Mouse (Mus musculus) testis, postnatal 10 days (tissue): ENCODE measurements at regions not wholly inside any gene's neighbourhood (a gene's known extent, or its start where the extent isn't known, plus 50 kb on each side); places are given as distances from the start of the nearest gene placed in this dataset.

ENCODE experiments used
- DNase-seq: peaks from one replicate; pipeline ENCODE4 v3.0.0; 2021; ENCODE audit warnings: low spot score

DNA sequence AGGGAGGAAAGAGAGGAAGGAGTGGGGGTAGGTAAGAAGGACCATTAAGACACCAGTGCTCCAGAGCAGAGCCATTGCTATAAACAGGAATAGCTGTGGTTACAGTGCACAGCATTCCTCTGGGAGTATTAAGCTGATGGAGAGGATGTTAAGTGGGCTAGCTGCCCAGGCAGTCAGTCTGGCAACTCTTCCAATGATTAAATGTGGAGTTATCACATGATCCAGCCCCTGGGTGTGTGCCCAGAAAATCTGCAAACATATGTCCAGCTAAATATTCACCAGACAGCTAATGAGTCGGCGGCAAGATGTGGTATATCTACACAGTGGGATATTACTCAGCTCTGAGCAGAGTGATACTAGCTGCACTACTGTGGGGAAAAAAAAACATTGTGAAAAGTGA lies 229.7 kb downstream of the Ankrd50 start:
- DNase-seq, result peak; percentile 68

DNA sequence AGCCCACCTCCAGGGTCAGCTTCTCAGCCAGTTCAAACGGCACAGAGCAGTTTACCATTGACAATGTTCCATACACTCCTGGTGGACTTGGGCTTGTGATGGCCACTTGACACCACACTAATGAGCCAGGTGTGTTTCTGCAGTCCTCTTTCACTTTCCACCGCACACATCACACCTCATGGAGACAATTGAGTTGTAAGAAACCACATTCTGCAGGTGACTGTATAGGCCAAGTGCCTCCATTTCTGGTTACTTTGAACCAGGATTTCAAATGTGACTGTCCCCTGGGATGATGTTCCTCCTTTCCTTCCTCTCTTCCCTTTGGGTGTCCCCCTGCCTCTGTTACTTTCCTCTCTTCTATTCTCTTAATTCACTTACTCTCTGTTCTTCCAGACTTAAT lies 233.1 kb downstream of the Ankrd50 start:
- no peak for DNase-seq

DNA sequence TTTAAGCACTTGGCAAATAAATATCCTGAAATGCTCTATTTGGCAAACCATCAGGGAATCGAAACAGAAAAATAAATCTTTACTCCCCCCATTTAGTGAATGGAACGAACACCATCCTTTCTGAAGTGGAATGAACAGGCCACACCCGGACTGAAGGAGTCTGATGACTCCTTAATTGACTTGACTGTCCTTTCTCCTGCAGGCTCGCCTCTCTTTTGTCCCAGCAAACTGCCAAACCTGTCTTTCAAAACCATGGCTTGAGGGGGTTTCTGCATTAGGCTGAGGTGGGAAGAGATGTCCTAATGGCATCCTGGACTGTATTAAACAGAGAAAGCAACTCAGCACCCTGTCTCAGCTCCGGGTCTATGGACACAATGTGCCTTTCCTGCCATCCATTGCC lies 234.1 kb downstream of the Ankrd50 start:
- DNase-seq, result no peak

DNA sequence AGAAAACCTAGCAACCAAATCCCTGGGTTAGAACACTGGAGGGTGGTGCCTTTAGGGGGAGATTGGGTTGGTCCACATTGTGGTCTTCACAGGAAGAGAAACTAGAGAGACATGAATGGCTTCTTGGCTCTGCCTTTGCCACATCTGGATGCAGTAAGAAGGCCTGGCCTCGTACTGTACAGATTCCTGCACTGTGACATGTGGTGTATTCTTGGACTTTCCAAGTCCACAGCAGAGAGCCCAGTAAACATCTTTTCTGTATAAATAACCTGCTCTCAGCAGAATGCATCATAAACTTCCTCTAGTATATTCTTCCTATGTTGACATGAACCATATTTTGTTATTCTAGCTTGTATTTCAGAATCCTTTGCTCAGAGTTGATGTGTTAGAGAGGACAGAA lies 235.7 kb downstream of the Ankrd50 start:
- DNase-seq, result no peak

DNA sequence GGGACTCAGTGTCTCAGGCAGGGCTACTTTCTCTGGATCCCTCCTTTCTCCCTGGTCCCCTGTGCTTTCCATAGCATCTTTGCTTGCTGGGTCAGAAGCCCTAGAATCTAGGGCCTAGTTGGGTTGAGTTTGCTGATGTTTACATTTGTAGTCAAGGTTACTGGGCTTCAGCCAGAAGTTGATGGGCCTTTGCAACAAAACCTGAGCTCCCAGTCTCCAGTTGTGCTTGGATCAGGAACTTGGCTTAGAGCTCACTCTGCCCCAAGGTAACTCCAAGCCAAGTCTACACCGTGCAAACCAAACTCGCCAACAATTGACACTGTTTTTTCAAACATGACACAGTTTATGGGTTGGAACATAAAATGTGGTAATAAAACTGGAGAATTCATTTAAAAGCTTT lies 238.2 kb downstream of the Ankrd50 start:
- no peak for DNase-seq

DNA sequence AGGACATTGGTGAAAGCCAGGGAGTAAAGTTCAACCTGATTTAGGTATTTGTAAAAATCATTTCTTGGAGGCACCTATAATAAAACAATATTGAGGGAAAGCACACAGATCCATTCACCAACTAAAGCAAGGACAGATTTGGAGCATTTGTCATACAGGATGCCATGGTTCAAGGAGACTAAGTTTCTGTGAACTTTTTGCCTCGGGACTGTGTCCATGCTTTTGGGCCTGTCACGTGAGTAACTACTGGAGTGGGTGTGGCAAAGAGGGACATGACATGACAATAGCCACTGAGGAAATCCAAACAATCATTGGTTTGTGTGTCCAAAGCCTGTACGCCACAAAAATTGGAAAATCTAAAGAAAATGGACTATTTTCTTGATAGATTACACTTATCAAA lies 241.4 kb downstream of the Ankrd50 start:
- no peak for DNase-seq

DNA sequence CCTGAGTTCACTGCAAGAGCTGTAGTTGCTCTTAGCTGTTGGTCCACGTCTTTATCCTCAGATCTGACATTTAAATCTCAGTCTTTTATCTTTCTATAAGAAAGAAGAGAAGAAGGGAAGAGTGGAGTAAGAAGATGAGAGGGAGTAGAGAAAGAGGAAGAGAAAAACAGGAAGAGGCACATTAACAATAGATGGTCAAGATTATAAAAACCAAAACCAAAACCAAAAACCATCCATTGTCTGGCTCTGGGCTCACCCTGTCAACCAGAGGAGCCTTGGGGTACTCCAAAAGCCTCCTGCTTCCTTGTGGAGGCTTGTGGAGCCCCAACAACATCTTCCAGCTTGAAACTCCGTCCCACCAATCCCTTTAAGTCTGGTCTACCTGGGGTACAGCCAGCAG lies 247.0 kb downstream of the Ankrd50 start:
- DNase-seq, result no peak

DNA sequence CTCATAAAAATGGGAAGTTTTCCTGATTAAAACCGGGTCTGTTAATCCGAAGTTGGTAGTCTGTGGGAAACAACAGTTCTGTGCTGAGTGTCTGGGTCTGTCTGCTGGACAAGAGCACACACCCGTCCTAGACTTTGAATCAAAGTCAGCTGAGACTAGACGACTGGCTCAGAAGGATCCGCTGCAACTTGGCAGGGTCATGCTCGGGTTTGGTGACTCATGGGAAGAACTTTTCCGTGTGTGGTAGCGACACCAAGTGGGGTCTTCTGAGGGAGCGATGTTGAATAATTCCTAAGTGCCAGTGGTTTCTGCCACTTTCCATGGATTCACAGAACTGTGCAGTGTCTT lies 248.9 kb downstream of the Ankrd50 start:
- DNase-seq, result no peak

DNA sequence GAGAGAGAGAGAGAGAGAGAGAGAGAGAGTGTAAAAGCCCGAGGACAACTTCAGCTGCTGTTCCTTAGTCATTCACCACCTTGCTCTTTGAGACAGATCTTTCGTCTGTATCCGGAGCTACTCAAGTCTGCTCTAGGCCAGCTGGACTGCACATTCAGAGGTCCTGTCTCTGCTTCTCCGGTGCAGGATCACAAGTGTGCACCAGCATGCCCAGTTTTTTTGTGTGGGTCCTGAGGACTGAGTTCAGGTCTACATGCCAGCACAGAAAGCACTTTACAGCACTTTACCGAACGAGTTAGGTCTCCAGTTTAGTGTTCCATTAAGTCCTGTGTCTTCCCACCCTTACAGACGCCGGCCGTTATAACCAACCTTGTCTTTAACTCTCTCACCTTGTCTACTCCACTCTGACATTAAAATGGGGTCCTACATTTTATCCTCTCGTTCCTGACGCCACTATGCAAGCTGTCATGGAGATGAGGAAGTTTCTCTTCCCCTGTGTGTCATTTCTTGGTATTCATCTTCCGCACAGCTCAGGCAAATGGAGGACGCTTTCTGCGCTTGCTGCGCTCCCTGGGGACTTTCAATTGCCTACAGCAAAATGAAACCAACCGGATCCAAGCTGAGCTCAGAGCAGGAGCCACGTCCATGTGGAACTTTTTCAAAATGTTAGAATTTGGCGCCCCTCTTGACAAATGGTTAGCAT lies 249.5 kb downstream of the Ankrd50 start:
- DNase-seq, result no peak

DNA sequence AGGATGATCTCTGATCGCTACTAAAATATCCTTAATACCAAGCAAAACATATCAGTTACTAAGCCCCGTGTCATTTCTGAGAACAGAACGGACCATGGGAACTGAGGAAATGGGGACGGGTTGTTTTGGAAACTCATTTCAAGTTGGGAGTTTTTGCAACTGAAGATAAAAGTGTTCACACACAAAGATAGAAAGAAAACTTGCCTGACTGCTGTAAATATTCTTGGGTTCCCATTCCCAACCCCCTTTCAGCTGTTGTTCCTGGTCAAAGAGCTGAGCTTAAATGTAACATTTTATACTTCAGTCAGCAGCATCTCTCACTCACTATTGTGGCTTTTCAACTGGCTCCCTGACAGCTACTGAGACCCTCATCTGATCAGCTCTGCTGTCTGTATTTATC lies 250.1 kb downstream of the Ankrd50 start:
- no peak for DNase-seq

DNA sequence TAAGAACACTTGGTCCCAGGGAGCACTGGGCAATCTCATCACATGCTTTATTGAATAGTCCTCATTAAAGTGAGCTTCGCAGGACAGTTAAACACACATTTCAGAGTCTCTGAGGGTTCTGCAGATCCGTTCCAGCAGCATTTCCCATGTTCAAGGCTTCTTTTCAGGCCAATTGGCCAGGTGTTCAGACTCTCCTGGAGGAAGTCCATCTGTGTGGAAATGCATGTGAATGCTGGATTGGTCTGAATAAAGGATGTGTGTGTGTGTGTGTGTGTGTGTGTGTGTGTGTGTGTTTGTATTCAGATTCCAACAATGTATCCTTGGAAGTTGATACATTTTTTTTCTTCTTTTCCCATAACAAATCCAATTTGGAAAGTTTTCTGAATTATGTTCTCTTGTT lies 250.6 kb downstream of the Ankrd50 start:
- no peak for DNase-seq

DNA sequence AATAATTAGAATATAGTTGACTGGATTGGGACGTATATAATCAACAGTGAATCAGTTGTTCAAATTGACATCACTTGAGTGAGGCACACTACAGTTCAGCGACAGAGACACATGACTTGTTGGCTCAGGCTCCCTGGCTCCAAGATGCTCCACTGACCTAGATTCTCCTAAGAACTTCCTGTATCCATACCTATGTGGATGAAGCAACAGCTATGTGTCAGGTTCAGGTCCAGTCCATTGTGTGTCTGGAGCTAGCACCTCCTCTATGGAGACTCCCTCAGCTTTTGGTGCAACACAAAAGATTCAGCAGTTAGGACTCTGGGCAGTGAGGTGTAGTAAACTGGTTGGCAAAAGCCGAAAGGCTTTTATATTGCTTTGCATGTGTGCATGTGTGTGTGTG lies 251.6 kb downstream of the Ankrd50 start:
- no peak for DNase-seq

DNA sequence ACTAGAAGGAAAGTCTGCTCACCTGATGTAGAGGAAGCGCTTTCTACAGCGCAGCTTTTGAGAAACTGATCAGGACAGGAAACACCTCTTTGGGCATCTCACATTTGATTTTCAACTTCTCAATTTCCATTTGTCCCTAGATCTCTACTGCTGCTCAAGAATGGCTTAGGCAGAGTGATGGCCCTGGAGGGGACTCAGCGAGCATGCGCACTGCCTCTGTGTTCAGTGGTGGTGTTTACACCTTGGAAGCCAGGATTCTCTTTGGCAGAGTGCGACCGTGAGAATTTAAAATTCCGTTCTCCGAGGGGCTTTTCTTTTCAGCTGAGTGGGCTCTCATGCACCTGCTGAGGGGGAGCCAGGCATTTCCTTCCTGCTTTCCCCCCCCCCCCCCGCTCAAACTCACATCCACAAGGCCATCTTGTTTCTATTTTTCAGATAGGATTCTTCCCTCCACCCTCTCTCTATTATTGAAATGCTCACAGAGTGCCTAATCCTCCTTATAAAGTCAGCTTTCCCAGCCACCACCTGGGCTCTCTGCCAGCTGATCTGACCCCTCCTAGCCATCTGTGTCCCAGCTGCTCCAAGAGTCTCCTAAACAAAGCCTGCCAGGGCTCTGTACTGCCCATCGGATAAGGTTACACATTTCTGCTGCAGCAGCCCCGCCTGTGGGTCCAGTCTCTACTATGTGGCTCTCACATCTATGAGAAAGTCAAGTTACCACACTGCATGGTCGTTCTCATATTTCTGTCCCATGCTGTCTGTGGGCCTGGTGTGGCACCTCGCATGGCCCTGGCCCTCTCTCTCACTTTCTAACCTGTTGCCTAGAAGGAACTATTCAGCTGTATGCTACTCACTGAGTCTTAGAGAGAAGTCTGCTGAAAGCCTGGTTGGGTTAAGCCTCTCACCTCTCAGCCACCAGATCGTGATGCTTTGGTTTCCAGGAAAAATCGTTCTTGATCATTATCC lies 252.2 kb downstream of the Ankrd50 start:
- DNase-seq, result peak; percentile 94

DNA sequence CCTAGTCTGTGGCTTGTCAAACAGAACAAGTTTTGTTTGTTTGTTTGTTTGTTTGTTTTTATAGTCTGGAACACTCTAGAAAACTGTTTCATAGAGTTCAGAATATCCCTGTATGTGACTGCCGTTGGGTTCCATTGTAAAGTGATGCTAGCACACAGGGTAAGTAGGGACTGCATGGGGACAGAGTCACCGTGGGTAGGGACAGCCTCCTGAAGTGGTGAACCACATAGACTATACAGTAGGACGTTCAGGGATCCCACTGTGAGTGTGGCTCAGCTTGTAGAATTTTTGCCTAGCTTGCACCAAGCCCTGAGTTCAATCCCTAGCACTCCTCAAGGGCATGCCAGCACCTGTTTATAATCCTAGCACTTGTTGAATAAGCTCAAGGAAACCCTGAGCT lies 253.1 kb downstream of the Ankrd50 start:
- DNase-seq, result no peak

DNA sequence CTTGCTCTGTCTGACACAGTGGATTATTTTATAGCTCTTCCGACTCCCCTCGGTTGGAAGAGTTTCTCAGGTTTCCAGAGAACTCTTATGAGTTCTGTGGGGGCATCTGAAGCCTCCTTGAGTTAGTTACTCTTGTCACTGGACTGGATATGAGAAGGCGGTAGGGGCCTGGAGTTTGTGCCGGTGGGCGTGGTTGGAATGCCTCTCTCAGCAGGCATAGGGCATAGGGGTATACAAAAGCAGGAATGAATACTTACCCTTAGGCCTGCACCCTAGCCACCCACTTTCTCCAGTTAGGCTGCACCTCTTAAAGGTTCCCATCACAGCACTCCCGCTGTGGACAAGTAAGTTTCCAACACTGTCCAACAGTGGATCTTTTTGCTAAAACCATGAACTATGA lies 253.8 kb downstream of the Ankrd50 start:
- no peak for DNase-seq

DNA sequence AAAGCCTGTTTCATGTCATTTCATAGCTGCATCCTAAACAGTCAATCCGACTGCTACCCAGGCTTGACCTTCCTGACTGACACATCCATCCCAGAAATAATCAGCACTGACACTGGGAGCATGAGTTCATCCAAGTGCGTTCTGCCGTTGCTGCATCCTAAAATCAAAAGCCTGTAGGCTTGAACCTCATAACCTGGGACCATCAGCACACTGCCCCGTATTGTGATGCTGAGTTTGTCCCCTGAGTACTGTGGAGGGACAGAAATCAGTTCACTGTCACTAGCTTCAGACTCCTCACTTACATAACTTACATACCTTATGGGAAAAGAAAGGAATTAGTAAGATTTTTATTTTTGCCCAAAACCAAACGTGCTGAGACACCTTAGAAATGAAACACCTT lies 255.0 kb downstream of the Ankrd50 start:
- DNase-seq, result no peak

DNA sequence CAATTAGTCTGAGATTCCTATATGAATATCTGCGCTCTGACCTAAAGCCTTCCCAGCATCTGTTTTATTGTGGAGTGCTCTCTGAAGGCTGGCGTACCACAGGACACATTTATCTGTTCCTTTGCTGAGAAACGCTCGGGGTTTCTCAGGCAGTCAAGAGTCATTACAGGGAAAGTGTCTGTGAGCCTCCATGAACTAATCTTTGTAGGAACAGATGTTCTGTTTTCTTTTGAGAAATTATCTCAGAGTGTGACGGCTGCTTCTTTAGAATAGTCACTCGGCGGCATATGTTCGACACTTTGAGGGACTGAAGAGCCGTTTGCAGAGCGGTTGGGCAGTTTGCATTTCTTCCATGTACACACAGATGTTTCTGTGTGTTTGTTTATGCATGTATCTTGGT lies 255.6 kb downstream of the Ankrd50 start:
- DNase-seq, result no peak

DNA sequence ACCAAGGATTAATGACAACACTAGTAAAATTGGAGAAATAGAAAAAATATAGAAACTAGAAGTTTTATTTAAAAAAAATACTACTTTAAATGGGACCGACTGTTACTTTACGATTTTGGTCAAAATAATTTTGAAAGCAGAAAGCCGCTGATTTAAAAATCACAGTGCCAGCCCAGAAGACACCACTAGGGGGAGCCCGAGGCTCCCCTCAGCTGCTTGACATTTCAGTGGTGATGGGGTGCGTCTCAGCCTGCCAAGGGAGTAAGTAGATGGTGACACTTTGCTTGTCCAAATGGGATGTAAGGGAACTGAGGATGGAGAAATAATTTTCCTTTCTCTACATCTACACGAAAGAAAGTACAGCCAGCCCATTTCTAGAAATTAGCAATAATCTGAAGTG lies 257.0 kb downstream of the Ankrd50 start:
- peak; percentile 83 for DNase-seq

DNA sequence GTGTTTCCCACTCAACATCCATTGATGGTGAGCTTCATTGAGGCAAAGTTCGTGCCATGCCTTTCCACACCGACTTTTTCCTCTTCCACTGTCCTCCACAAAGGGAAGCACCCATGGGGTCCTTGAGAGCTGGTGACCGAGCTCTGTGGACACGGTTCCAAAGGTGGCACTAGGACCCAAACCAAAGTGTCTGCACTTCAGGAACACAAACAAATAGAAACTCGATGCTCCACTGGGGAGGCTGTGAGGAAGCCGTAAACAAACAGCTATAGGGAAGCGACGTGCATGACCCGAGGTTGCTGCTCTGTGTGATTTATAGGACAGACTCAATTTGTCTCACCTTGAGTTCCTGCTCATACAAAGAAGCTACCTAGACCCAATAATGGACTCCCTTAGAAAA lies 257.5 kb downstream of the Ankrd50 start:
- DNase-seq, result no peak

DNA sequence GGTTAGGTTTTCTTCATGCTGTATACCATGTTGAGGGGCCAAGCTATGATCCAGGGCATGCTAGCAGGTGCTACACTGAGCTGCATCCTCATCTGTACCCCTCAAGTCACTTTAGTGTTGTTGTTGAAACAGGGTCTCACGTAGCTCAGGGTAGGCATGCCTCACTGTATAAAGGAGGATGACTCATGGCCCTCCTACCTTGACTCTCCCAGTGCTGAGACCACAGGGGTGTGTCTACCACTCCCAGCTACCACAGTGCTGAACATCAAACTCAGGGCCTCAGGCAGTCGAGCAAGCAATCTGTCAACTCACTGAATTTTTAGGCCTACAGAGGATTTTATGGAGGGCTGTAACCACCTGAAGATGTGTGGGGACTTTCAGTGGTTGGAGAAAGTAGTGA lies 258.5 kb downstream of the Ankrd50 start:
- DNase-seq, result no peak

DNA sequence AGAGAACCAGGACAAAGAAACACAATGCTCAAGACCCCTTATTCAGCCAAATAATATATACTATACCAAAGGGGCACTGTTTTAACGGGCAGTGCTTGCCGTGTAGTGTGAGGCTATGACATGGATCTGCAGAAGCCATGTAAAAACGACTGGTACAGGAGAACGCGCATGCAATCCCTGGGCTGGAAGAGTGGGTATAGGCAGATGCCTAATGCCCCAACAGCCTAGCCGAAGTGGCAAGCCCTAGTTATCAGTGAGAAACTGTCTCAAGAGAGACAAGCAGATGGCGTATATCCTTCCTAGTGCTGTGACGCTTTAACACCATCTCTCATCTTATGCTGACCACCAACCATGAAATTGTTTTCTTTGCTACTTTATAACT lies 262.8 kb downstream of the Ankrd50 start:
- no peak for DNase-seq

DNA sequence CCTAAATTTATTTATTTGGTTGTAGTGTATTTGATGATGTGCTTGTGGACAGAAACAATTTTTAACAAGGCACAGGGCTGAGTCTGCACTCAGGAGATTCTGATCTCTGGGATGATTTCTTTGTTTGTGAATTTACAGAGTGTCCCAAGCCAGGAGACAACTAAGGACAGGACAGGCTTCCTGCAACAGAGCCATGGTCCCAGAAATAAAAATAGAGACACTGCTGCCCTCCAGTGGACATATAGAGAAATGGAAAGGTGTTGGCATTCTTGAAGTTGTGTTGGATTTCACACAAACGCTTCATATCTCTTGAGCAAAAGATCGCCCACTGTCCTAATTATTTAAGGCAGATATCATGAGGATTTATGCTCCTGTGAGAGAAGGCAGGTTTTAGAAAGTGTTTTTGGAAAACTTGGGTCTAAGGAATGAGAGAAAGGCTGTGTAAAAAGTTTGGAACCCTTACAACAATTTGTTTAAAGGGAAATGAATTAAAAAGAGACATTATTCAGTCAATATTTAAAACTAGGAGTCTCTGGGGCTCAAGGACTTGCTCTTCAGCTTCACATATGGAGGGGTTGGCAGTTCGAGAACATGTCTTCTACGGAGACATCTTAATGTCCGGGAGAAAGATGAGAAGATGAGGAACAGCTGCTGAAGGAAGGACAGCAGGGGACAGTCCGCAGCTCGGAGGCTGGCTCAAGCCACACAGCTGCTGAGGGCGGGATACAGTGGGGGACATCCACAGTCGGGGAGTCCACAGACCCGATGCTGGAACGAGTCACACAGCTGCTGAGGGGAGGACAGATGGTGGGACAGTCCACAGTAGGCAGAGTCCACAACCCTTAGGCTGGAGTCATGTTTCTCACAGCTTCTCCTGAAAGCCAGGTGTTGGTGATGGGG lies 263.5 kb downstream of the Ankrd50 start:
- no peak for DNase-seq

DNA sequence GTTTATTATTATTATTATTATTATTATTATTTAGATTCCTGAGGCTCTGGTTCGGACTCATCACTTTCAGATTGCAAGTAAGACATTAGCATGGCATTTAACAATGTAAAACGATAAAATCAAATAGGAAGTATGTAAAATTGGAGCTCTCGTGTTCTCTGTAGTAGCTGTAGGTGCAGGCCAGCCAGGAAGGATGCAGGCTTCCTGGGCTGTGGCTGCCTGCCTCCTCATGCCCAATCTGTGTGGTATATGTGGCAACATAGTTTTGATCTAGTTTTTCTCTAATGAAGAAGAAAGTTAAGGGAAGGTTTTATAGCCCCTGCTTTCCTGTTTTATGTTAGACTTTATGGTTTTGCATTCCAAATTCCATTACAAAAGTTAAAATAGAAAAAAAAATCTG lies 275.6 kb downstream of the Ankrd50 start:
- no peak for DNase-seq
